Mouse (Mus musculus): ENCODE measurements around the gene Stard13.

Gene Stard13

DNA sequence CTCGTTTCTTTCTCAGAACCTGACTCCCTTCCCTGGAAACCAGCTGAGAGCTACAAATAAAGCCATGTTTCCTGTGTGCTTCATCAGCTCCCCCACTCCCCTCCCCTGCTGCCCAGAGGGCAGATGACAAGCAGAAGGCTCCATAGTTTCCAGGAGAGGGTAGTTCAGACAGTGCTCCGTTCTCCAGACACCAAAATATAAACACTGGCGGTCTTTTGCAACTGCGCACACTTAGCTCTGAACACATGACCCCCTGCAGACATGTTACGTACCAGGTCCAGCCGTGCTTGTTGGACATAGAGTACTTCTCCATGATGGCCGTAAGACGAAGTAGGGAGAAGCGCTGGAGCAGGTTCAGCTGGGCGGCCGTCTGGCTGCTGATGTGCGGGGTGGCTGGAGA, 173.2 kb downstream of the Stard13 start:
- DNase-seq (ENCODE audit: low read depth, low spot score): no peak

DNA sequence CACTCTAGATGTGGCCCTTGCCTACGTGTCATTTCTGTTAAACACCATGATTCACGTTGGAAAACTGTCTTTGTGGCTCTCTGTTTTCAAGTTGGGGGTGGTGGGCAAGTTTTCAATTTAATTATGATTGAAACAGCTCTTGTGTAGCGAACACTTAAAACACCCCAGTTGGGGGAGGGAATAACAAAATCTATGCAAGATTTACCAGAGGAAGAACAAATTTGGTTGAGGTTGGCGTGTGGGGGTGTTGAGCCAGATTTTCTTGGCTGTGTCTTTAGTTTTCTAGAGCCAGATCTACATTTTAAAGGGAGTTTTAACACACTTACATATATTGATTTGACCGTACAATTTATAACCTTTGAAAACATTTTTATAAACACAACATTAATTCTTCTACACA, 173.9 kb downstream of the Stard13 start:
- DNase-seq (ENCODE audit: low read depth, low spot score): peak; percentile 79

DNA sequence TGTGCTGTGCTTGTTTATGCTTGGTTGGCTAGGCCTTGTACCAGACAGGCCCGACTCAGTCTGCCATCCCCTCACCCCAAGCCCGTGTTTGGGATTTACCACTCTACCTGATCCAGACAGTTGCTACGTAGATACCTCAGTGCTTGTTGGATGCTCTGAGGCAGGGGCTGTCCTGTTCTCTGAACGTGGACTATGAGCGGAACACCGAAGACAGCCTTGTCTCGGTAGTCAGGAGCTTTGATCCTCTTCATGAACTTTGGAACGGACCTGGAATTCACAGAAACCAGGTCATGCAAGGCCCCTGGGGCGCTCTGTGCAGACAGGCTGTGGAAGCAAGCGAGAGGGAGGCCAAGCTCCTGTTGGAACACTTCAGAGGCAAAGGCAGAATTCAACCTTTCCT, 174.3 kb downstream of the Stard13 start:
- no peak for DNase-seq (ENCODE audit: low read depth, low spot score)

DNA sequence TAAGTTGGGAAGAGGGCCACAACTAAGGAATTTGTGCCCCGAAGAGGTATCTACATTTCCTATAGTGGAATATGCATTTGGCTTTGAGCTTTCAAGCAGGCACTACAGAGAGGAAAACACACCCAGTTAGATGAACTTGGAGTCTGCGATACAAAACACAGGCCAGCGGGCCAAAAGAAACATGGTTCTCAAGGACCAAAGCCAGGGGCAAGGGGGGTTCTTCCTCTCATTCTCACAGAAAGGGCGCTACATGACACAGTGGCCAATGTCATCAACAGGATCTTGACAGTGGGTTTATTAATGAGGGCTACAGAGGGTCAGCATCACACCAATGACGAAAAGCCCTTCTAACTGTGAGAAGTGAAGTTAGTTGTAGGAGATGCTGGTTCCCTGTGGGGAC, 175.9 kb downstream of the Stard13 start:
- DNase-seq (ENCODE audit: low read depth, low spot score): no peak

DNA sequence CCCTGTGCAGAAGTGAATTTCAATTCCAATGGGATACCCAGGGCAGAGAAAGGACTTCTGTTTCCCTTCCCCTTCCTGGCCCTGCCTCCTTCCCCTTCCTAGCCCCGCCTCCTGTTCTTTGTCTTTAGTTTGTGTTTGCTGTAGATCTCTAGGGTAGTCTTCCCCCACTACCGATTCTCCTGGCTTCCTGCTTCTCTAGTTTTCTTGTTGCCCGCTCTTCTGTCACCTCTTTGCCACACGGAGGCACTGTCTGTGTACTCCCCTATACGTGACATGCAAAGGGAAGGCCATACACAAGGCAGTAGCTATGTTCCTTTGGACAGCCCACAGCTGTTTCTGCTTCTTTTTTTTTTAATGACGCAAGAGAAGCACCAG, 176.7 kb downstream of the Stard13 start:
- no peak for DNase-seq (ENCODE audit: low read depth, low spot score)

DNA sequence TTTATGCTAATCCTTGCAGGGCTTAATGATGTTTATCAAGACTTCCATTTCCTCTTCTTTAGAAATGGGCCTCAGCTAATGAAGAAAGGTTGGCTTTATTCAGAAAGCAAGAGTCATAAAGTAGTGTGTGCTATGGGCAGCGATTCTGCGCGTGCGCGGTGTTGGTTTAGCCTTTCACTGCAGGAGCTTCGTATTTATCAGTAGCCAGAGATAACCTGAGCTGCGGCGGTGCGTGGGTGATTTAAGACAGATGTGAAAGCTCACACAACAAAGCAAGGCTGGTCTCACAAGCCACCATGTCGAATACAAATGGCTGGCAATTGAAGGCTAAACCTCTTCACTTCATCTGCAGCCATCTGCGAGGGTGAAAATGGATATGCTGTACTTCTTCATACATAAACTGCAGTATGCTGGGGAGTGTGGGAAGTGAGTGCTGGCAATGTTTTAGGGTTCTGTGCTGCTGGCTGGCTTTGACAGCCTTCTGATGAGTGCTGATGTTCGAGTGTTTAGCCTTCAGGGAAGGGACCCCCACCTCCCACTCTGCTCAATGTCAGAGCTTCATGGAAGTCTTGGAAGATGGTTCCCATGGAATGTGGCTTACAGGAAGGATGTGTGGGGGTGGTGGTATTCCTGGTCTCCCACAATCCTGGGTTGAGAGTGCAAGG, 177.2 kb downstream of the Stard13 start:
- DNase-seq (ENCODE audit: low read depth, low spot score): peak; percentile 72

DNA sequence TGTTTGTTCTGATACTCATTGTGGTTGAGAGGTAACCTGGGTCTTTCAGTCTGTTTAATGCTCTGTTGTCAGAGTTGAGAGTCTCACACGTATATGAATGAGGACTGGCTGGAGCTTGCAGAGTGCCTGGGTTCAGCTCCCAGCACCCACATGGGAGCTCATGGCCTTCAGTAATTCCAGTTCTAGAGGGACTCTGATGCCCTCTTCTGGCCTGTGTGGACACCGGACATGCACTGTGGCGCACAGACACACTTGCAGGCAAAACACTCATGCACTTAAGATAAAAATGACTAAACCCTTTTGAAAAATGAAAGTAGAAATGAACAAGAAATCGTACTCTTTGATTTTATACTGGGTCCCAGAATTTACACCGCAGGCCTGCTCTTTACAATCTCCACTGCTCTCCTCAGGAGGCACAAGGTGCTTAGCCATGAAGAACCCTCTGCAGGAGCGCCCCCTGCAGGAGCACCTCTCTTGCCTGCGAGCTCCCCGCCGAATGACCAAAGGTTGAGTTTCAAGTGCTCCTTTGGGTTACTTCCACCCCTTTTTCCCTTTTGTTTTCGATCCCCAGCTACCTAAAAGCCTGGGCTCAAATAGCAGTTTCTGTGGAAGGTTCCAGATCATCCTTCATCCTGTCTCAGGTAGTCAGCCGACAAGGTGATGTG, 178.1 kb downstream of the Stard13 start:
- DNase-seq (ENCODE audit: low read depth, low spot score): no peak

DNA sequence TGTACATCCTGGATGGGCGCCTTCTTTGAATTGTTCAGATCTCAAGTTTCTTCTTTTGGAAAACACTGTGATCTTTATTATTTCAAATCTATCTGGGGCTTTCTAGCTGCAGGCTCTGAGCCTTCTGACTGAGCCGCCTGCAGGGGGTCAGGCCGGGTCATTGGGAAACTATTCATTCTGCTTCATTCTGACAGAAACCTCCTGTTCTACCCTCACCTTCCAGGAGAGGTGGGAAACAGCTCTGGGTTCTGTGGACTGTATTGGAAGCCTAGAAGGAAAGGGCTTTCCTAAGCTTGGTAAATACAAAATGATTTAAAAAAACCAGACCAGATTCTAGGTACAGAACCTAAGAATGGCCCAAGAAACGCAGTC, 178.9 kb downstream of the Stard13 start:
- DNase-seq (ENCODE audit: low read depth, low spot score): no peak

DNA sequence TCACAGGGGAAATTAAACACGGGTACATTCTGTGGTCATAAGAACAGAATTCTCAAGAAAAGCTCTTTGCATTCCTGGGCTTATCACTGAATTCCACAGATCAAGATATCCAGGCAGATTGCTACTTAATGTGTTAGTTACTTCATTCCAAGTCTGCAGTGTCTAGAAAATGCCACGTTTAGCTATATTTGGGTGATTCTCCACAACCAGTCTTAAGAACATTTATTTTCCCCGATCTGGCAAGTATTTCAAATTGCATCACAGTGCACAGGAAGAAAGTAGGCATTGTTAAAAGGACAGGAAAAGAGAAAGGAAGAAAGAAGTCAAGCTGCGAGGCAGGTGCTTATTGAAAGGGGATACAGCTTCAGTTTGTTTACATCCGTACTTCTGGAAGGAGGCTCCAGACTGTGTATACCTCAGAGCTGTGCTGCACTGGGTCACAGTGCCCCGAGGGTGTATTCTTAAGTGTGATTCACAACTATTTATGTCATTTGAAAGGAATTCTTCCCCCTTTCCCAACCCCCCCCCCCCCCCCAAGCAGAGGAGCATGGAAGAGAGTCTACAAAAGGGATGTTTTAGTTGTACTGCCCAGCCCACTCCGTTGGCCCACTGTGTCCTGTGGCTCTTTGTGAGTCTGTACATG, 179.4 kb downstream of the Stard13 start:
- peak; percentile 67 for DNase-seq (ENCODE audit: low read depth, low spot score)

DNA sequence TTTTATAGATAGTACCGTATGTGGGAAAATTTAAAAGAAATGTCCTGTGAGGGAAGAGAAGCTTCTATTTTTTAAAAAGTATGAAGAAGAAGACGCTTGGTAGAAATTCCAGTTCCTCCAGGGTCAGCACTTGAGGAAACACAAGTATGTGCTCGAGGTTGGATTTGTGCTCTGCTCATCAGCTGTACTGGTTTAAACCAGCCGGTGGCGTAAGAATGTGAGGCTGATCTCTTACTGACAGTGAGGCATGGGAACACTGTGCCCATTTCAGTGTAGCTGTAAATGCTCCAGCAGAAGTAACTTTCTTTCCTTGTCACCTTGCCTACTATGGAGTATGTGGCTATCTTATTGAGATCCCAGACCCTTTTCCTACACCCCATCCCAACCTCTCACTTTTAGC, 180.4 kb downstream of the Stard13 start:
- DNase-seq (ENCODE audit: low read depth, low spot score): no peak

DNA sequence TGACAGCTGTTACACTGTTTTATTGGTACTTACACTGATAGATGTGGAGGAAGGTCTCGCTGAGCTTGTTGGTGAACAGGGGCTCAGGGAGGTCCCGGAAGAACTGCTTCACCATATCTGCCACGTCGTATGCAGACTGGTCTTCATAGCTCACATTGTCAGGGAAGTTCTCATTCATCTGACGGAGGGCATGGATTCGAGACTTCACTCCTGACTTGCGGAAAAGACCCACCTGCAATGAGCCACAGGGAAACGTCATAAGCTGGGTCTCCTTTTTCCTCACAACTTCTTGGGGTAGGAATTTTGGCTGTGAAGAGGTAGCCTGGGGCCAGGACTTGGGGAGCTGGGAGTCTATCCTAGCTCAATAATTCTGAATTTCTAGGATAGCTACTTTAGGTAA, 181.3 kb downstream of the Stard13 start:
- DNase-seq (ENCODE audit: low read depth, low spot score): no peak

DNA sequence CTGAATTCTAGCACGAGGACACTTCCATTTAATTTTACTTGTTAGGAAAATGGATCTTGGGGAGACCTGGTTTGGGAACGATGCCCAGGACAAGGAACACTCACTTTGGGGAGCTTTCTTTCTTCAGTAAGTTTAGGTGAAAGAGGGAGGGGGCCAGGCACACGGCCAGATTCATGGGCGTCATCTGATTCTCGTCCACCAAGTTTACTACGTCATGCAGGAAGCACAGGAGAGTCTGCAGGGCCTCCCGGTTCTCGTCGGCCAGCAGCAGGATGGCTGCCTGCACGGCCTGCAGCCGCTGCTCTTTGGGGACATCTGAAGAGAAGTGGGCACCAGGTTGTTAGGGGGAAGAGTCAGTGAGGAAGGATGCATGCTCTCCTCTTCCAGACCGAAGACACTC, 186.1 kb downstream of the Stard13 start:
- DNase-seq (ENCODE audit: low read depth, low spot score): no peak

DNA sequence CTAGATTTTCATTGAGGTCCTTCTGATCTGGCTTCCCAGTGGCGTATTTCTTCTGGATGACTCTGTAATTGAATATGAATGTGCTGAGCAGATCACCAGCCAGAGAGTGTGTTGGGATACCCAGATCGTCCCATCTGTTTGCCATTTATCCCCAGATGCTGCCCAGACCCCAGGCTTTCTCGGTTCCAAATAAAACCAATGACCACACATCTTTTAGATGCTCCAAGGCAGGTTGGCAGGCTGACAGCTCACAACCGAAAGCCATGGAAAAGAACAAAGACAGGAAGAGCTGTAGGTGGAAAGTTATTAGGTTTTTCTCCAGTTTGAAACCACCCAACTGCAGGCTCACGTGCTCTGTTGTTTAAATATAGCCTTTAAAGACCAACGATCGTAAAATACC, 186.7 kb downstream of the Stard13 start:
- no peak for DNase-seq (ENCODE audit: low read depth, low spot score)

DNA sequence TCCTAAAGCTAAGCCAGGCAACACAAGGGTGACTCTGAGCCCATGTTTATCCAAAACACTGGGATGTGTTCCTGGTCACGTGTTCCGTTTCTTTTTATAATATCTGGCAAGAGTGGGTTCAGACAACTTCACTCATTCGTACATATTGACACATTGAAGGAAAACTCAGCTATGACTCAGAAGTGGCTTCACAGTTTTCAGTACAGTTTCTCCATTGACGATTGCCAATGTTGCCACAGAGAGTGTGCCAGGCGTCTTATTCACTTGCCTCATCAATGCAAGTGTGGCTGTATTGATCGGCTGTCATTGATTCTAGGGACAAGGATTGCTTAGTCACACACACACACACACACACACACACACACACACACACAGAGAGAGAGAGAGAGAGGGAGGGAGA, 187.5 kb downstream of the Stard13 start:
- DNase-seq (ENCODE audit: low read depth, low spot score): peak; percentile 56

DNA sequence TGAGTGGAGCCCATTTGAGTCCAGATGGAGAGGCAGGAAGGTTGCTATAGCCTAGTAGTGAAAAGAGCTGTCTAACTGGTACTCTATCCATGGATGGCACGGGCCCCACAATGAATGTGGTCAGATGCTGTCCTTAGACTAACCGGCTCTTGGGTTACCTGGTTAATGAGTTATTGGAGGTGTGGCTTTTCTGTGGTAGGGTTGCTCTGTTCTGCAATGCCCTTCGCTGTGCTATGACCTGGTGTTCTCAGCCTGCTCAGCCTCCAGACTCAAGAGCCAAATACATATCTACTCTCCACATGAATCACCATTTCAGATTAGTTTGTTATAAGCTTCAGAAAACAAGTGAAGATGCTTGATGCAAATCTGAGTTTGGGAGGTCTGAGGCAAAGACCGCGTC, 190.7 kb downstream of the Stard13 start:
- no peak for DNase-seq (ENCODE audit: low read depth, low spot score)

DNA sequence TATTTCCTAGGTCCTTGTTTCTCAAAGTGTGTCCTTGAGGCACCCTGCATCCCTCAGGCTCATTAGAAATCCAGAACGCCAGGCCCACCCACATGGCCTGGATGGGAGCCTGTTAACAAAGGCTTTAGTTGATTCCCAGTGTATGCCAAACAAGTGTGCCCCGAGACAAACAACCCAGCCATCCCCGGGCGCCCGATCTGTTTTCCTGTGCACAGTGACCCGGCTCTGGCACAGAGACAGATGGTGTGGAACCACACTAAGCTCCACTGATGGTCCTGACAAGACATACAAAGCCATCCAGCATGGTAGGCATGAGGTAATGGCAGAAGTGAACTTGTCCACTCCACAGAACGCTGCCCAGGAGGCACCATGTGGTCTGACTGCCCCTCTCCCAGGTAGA, 195.8 kb downstream of the Stard13 start:
- no peak for DNase-seq (ENCODE audit: low read depth, low spot score)

DNA sequence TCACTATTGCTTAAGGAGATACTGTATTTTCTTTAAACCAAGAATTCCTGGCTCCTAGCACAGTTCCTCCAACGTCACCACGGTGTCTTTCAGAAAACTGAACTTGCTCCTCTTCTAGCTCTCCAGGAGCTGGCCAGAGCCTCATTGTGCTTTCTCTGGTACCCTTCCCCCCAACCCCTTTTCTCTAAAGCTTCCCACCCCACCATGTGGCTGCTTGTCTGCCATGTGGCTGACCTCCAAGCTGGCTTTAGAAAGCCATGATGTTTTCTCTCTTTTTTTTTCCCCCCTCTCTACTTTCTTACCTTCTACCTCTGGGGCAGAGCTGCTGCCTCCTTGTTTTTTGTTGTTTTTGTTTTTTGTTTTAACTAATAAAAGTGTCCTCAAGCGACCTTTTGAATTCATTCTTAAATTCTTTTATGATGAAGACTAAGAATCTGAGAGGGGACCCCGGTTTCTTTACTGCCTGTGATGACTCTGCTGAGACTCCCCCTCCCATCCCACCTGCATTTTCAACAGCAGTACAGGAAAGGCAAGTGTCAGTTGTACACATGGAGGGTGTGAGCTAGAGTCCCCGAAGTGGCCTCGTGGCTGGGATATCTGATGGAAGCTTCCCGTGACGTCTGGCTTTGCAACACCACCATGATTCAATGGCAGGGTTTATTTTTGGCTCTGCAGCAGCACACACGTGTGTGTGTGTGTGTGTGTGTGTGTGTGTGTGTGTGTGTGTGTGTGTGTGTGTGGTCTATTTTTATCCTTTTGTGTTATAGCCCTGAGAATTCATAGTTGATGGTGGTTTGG, 198.7 kb downstream of the Stard13 start:
- DNase-seq (ENCODE audit: low read depth, low spot score): no peak

DNA sequence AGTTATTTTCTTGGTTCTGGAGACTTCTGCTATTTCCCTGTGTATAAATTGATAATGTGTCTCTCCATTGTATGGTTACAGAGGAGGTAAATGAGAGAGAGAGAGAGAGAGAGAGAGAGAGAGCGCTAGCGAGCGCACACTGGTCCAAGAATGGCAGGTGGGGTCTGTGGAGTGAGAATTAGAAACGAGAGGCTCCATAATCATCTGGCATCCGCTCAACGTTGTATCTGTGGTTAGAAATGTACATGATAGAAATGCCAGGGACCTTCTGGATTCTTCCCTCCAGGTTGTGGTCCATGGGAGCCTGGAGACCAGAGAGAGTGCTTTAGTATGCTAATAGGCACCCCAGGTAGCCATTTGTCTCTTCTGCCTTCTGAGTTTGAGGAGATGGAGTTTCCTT, 204.7 kb downstream of the Stard13 start:
- no peak for DNase-seq (ENCODE audit: low read depth, low spot score)

DNA sequence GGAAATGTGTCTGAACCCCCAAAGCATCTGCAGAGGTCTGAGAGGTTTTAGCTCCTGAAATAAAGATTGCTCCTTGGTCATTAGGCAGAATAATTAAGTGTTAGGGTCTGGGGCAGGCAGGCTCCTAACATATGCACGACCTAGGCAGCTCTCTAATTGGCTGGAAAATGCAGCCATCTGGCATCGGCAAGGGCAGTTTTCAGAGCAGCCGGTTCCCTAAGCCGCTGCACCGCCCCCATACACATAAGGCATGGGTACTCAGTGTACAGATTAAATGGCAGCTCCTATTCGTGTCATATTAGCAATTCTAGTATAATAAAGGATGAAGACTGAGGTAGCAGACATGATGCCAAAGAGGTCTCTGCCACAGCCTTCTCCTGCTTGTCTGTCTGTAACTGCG, 206.5 kb downstream of the Stard13 start:
- DNase-seq (ENCODE audit: low read depth, low spot score): peak; percentile 75

DNA sequence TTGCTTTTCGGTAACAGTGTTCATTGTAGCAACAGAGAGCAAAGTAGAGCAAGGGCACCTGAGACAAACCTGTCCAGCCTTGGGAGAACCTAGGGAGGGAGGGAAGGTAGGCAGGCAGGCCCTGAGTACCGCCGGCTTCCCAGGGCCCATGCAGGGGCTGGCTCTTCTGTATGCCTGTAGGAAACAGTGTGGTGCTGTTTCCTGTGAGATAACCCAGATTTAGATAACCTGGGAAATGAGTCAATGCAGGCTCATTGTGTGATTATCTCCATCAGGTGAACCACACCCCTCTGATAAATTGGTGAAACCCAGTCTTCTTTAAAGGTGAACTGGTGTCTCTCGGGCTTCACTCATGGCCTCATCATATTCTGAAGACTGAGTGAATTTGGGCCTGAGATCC, 207.6 kb downstream of the Stard13 start:
- DNase-seq (ENCODE audit: low read depth, low spot score): no peak

DNA sequence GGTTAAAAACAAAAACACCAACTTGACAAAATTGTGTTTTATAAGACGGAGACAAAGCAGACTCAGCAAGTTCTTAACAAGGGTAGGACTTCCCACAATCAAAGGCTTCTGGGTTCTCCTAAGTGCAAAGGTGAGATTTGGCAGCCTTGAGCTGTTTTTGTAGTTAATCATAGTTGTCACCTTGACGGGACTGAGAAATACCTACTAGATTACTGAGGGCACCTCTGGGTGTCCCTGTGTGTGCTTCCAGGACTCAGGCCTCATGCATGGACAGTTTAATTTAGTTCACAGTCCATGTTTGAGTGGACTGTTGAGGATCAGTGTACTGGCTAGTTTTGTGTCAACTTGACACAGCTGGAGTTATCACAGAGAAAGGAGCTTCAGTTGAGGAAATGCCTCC, 209.2 kb downstream of the Stard13 start:
- no peak for DNase-seq (ENCODE audit: low read depth, low spot score)

DNA sequence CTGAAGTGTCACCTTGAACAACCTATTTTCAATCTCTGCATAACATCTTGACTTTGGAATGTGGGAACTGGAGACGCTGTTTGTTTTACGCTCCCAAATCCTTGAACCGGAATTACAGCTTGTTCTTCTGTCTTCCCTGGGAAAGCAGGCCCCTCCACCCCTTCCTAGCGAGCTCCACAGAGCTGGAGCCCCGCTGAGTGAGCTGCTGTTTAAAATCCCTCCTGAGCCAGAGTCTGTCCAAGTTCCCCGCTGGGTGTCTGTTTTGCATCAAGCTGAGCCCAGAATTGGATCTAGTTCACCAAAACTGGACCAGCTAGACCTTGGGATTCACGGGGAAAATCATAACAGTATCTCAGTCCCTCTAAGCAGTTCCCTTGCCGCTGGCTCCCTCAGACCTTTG, 210.2 kb downstream of the Stard13 start:
- peak; percentile 87 for DNase-seq (ENCODE audit: low read depth, low spot score)

DNA sequence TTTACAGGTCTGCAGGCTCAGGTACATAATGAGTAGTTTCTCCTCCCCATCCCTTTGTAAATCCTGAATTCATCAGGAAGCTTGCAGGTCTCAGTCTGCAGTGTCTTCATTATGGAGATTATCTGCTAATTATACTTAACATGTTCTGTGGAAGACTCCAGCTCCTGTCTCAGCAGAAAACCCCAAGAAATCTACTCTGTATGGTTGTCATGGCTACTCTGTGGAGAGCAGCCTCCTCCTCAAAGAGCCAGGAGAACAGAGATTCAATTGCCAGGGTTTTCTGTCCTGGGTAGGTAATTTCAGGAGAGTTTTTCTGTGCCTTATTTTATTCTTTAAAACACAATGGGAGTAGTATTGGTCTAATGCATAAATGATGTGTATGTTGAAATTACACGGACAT, 210.7 kb downstream of the Stard13 start:
- DNase-seq (ENCODE audit: low read depth, low spot score): peak; percentile 80
